Mouse (Mus musculus): ENCODE data around the gene Car1.

DNA sequence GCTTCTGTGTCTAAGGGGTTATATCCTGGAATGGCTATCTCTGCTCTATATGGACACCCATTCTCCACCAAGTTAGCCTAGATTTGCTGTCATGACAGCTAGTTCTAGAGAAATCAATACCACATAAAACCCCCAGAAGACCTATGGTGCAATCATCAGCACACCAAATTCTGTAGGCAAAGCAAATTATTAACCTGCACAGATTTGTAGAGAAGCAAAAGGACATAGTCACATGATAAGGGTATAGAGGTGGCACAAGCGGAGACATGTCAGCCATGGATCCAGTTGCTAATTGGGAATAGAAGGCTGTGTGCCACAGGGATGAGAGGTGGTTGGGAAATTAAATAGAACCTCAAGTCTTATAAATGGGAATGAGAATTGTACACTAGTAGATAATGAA, 30.8 kb upstream of the Car1 start:
- TF ChIP-seq CTCF (conservative IDR thresholded peaks at IDR 0.05; ENCODE audit: low read length): no peak
- TF ChIP-seq POU5F1 (IDR thresholded peaks at IDR 0.05; ENCODE audit: borderline replicate concordance, low read length): no peak
- no peak for TF ChIP-seq NANOG (IDR thresholded peaks at IDR 0.05; ENCODE audit: borderline replicate concordance, low read length)

Measured in E14TG2a.4 (cell line).